Mouse (Mus musculus) thymus, postnatal 36 days (tissue): ENCODE measurements around the gene Vps37c.

Experiments
- DNase-seq, 2 experiments: peaks; one replicate each; pipeline ENCODE4 v3.0.0; 2022; ENCODE audit warnings: mixed read lengths in 2 of 2

Vps37c gene

GRCm38 (mm10) chr19:10742565-10742964 is 54.0 kb downstream of the Vps37c start:
- DNase-seq, result peak in 1 of 2 experiments; percentile 7

DNA sequence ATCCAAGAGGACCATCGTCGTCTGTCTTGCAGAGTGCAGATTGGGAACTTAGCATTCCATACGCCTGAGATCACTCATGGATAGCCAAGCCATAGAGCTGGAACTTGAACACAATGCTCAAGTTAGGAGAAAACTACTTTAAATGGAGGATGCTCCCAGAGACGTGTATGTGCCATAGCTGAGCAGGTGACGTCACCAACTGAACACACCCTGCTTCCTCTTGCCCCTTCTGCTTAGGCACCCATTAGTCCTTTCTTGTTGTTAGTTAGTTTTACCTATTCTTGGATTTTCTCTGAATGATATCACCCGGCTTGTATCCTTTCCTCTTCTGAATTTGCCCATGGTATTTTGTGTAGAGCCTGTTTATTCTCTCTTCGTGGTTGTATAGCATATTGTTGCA is 58.6 kb downstream of the Vps37c start:
- DNase-seq, result no peak

- DNase-seq, result no peak
Observed at GRCm38 (mm10) chr19:10747718-10748117, 59.2 kb downstream of the Vps37c start.

DNA sequence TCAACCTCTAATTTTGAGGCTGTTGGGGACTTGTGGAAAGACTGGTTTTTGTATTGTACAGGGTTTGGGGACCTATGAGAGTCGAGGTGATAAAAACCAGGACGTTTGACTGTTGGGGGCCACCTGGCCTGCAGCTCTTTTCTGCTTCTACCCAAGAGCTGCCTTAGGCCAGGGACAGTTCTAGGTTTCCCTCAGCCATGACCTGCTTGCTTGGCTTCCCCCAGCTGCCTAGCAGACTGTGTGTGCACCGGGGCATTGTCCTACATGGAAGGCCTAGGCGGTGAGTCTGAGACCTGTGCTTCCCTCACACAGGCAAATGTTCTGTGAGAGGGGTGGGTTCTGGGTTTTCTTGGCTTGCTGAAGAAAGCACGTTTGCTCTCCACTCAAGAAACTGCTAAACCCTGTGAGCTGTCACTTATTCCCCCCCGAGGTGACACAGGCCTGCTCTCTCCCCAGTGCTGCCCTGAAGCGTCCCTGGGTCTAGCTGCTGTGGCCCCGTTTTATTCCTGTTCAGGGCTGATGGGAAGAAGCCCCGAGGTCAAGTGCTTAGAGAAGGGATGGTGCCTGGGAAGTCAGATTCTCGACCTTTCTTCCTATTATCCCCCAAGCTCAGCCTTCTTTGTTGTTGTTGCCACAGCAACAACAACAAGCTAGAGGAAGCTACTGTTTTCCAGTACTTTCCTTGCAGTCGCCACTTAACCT is 60.0 kb downstream of the Vps37c start:
- no peak for DNase-seq

GRCm38 (mm10) chr19:10749295-10749694 is 60.8 kb downstream of the Vps37c start:
- DNase-seq, result no peak

DNA sequence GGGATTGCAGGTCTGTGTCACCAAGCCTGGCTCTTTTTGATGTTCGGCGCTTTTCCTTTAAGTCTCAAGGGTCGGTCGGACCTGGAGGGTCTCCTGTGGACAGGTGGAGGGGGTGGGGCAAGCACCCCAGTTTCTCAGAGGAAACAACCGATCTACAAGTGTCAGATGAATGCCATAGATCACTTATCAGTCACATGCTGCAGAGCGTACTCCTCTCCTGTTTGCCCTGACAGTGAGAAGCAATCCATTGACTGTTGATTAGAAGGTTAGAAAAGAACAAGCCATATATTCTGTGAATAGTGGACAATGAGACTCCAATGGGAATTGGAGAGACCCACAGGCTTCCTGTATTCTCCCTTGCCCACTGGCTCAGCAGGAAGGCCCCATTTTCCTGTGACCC is 61.6 kb downstream of the Vps37c start:
- no peak for DNase-seq

GRCm38 (mm10) chr19:10751607-10752006 is 63.1 kb downstream of the Vps37c start:
- peak in 1 of 2 experiments; percentile 64 for DNase-seq

DNA sequence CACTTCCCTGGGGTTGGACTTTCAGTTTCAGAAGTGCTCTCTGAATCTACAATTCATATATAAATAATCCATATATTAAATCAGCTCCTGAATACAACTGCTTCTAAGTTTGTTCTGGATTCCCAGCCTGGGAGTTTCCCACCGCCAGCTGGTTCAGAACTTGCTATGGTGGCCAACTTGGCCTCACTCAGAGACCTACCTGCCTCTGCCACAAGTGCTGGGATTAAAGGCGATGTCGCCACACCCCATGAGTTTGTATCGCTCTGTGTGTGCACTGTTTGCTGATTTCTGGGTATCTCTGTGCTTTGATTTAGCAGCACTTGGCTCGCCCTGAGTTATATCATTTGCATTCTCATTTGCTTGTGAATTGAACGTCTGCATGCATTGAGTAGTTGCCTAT is 63.6 kb downstream of the Vps37c start:
- no peak for DNase-seq

DNA sequence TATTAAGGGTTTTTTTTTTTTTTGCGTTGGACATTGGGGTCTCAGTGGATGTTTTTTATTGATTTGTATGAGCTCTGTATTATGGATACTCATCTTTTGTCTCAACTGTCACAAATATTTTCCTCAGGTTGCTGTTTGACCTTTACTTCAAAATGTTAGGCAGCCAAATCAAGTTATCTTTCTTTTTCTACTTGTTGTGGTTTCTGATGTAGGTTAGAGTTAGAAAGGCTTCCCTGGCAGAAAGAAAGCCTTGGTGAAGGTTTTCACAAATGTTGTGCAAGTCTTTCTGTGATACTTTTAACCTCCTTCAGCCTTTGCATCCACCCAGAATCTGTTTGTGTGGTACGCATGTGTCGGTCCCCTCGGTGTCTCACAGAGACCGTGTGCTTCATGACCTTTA is 64.1 kb downstream of the Vps37c start:
- no peak for DNase-seq

GRCm38 (mm10) chr19:10757125-10757524 is 68.6 kb downstream of the Vps37c start:
- DNase-seq, result no peak

GRCm38 (mm10) chr19:10757526-10757925 is 69.0 kb downstream of the Vps37c start:
- no peak for DNase-seq

DNA sequence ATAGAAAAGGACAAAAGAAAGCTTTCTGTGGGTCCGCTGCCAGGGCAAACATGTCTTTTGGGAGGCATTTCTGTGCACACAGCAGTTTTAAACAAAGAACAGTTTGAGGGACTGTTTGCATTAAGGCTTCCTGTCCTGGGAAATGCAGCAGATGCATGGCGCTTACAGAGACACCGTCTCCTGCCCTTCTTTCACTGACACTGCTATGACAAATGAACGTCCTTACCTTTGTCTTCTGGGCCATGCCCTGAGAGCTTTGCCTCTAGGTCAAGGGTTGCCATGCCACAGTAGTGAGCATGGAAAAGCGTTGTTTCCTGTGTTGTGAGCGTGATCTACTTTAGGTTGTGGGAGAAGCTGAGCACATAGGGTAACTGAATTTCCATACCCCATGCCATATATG is 70.2 kb downstream of the Vps37c start:
- DNase-seq, result no peak

DNA sequence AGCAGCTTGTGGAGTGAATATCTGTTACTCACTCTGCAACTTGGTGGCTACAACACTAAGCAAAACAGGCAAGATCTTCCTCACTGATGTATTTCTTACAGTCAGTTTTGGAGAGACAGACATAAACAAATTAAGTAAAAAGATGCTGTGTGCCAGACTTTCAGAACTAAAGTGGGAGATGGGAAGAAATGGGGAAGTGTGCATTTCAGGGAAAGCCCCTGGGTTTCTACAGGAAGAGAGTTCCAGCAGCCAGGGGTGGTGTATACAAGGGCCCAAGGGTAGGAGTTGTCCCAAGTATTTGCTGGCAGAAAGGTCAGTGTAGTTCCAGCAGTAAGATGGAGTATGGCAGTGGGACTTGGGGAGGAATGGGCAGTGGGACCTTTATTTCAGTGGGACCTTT is 71.0 kb downstream of the Vps37c start:
- DNase-seq, result no peak

DNA sequence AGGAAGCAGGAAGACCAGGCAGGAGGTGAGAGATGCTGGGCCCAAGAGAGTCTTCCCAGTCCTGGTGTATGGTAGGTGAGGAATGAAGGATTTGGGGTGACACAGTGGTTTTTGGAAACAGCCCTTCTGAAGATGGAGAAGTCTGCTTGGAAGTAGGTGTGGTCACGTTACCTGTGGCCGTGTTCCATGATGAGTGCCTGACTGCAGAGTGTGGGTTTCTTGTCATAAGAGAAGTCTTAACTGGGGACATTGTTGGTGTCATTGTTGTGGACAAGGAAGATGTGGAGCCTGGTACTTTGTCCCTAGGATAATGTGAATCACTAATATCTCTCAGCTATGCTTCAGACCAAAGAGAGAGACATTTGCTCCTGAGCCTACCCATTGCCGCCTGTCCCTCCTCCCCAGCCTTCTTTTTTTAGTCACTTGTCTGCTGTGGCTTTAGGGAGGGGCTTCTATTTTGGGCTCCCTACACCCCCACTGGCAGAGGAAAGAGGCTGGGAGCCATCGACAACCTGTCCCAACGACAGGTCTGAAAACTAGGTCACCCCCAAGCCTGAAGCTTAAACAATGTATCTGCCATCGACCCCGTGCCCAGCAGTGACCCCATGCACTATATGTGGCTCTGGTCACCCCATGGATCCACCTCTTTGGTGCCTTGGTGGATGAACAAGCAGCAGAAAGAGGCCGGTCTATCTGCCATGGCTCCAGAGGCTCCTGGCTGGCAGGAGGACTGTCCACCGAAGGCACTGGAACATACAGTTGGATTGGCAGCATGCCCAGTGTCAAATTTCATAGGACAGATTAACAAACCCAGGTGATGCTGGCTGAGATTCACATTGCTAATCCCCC is 71.7 kb downstream of the Vps37c start:
- peak in 1 of 2 experiments; percentile 71 for DNase-seq

GRCm38 (mm10) chr19:10761794-10762415 is 73.4 kb downstream of the Vps37c start:
- no peak for DNase-seq

GRCm38 (mm10) chr19:10762468-10762867 is 73.9 kb downstream of the Vps37c start:
- DNase-seq, result no peak

- DNase-seq, result no peak
Observed at GRCm38 (mm10) chr19:10763381-10764031, 75.0 kb downstream of the Vps37c start.
